ENCODE assay signal across 8 mouse cellular contexts in genomic region chr3:66973391-66973943, GRCm38 (mm10). TPM values are rescaled to one million over a fixed set of nuclear protein-coding genes. Genes with fewer than 3 reads are reported as not detected.
A peak's percentile ranks its signal among the peaks of the same experiment; 100 is the strongest.
DNase-seq lines count a peak whose midpoint lies in the region; ATAC-seq and TF ChIP-seq lines count a peak whose summit lies in the region.

No protein-coding gene starts in this region.

- ATAC-seq in heart, embryonic 15.5 days (replicated peaks; ENCODE audit: insufficient number of reproducible peaks, insufficient read depth, low FRiP score, low read depth) = peak; percentile 69; the same call in 1 of the 2 replicates
- ATAC-seq in kidney, embryonic 16.5 days (ENCODE audit: low FRiP score, low TSS enrichment) = peak; percentile 80

- H3K4me3 ChIP-seq in heart, embryonic 15.5 days = peak overlapping the region; percentile 49
- peak overlapping the region; percentile 55 for H3K4me3 ChIP-seq in kidney, embryonic 16.5 days (ENCODE audit: low read length)
- H3K4me3 ChIP-seq in small intestine, adult 2 months (ENCODE audit: low read depth, low read length) = peak overlapping the region; percentile 70

- H3K27ac ChIP-seq in heart, embryonic 15.5 days = no peak overlapping the region
- no peak overlapping the region for H3K27ac ChIP-seq in kidney, embryonic 16.5 days (ENCODE audit: low read length)
- H3K27ac ChIP-seq in small intestine, adult 2 months (ENCODE audit: insufficient read depth, low read depth, low read length) = no peak overlapping the region

- peak overlapping the region; percentile 73 for H3K4me2 ChIP-seq in heart, embryonic 15.5 days
- H3K4me2 ChIP-seq in kidney, embryonic 16.5 days (replicated peaks; ENCODE audit: low read depth, low read length) = peak overlapping the region; percentile 78

- H3K9me3 ChIP-seq in heart, embryonic 15.5 days (replicated peaks) = no peaks in the 10 kb centered on the region
- H3K9me3 ChIP-seq in kidney, embryonic 16.5 days (ENCODE audit: low read length) = no peaks in the 10 kb centered on the region

- no peaks in the 10 kb centered on the region for H3K36me3 ChIP-seq in heart, embryonic 15.5 days
- no peaks in the 10 kb centered on the region for H3K36me3 ChIP-seq in kidney, embryonic 16.5 days (ENCODE audit: insufficient read depth, low read length)
- no peaks in the 10 kb centered on the region for H3K36me3 ChIP-seq in small intestine, adult 2 months (ENCODE audit: control insufficient read depth, insufficient read depth, low read length)

- H3K9ac ChIP-seq in heart, embryonic 15.5 days = no peak overlapping the region; the same call in 1 of the 2 replicates
- peak overlapping the region; percentile 28; the same call in 1 of the 2 replicates for H3K9ac ChIP-seq in kidney, embryonic 16.5 days (replicated peaks; ENCODE audit: low read length)

- TF ChIP-seq POLR2A in small intestine, adult 2 months (IDR thresholded peaks at IDR 0.05; ENCODE audit: low read depth, low read length) = no peak

- DNase-seq in ovary, postnatal 14 days (ENCODE audit: low spot score) = peak; percentile 42
- DNase-seq in ovary, postnatal 10 days (ENCODE audit: low spot score) = no peak
- DNase-seq in cerebellum, postnatal 25 days = peak; percentile 46 to 57
- DNase-seq in lung, postnatal 10 days = peak; percentile 48
- no peak for DNase-seq in c-Kit-positive CD71-positive TER-119-positive erythroid progenitor cells, embryonic 14.5 days (ENCODE audit: low spot score)

- H3K27me3 ChIP-seq in heart, embryonic 15.5 days = peaks cover 82% of the 10 kb centered on the region
- peaks cover 80% of the 10 kb centered on the region for H3K27me3 ChIP-seq in kidney, embryonic 16.5 days (ENCODE audit: insufficient read depth, low read length)
- H3K27me3 ChIP-seq in small intestine, adult 2 months (ENCODE audit: control insufficient read depth, insufficient read depth, low read length) = peaks cover 64% of the 10 kb centered on the region

- H3K4me1 ChIP-seq in heart, embryonic 15.5 days (replicated peaks) = peaks cover 18% of the 10 kb centered on the region
- H3K4me1 ChIP-seq in kidney, embryonic 16.5 days (ENCODE audit: insufficient read depth, low read length) = 0 out of 2 replicates have a peak, but pooled peaks cover 3% of the 10 kb centered on the region
- H3K4me1 ChIP-seq in small intestine, adult 2 months (ENCODE audit: control insufficient read depth, insufficient read depth, insufficient read length, low read length) = peaks cover 5% of the 10 kb centered on the region

- WGBS in heart, embryonic 15.5 days = under 1% methylated on average over 59 of the region's 59 CpGs
- WGBS in kidney, embryonic 16.5 days = under 1% methylated on average over 58 of the region's 59 CpGs
- under 1% methylated on average over 58 of the region's 59 CpGs for WGBS in small intestine, adult 2 months

- TF ChIP-seq CTCF in small intestine, adult 2 months (IDR thresholded peaks at IDR 0.05; ENCODE audit: extremely low read depth, insufficient read length, insufficient replicate concordance, low read depth, low read length) = no peak

RNA-seq across cellular contexts. Expression of gene Rsrc1, which starts 7.7 kb away (rescaled TPM):
- polyA plus RNA-seq in heart, embryonic 15.5 days (2015; fragmentation: Nextera tagmentation; extraction: Ambion mirVana) = 19.6 and 21.3 TPM in 2 replicates
- 28.3 and 28.9 TPM in 2 replicates for polyA plus RNA-seq in kidney, embryonic 16.5 days (2015; fragmentation: Nextera tagmentation; extraction: Ambion mirVana)
- 0.95 and 1.3 TPM in 2 replicates for polyA plus RNA-seq in small intestine, adult 2 months (2012; rRNA removed)

RNA-seq across cellular contexts. Expression of gene Shox2, which starts 8.1 kb away (rescaled TPM):
- 3.9 and 6.9 TPM in 2 replicates for polyA plus RNA-seq in heart, embryonic 15.5 days (2015; fragmentation: Nextera tagmentation; extraction: Ambion mirVana)
- polyA plus RNA-seq in kidney, embryonic 16.5 days (2015; fragmentation: Nextera tagmentation; extraction: Ambion mirVana) = 0.22 and 0.48 TPM in 2 replicates
- polyA plus RNA-seq in small intestine, adult 2 months (2012; rRNA removed) = 0.09 TPM in 1 of 2 replicates, not detected in the other

Comparison
In these comparisons a context has a peak if more than half of its experiments do, and no peak if none do; other contexts are left out.
1. DNase-seq: peak in ovary, postnatal 14 days (single experiment), cerebellum, postnatal 25 days (2 of 2) and lung, postnatal 10 days (single experiment); none in ovary, postnatal 10 days (single experiment) and c-Kit-positive CD71-positive TER-119-positive erythroid progenitor cells, embryonic 14.5 days (single experiment).
2. Peak in every context shown above with its lines, with median percentiles within 50 percentile points of each other: H3K4me3 ChIP-seq.